Mouse (Mus musculus): ENCODE results near the gene Map3k6. TPM values are rescaled to one million over a fixed set of nuclear protein-coding genes. Genes with fewer than 3 reads are reported as not detected.

The Map3k6 gene
- polyA plus RNA-seq, 1 experiment: 4.0 TPM

GRCm38 (mm10) chr4:133204379-133204778 is 36.2 kb upstream of the Map3k6 start:
- 85% methylated on average over 7 of the region's 7 CpGs for WGBS
- no peak for DNase-seq (ENCODE audit: low read depth in 1 of 2, low spot score in 2 of 2)
- H3K27ac ChIP-seq (ENCODE audit: insufficient read depth, low read length): no peak overlapping the region
- H3K4me3 ChIP-seq (ENCODE audit: extremely low read depth, insufficient read depth, insufficient read length): no peak overlapping the region
- no peaks in the 10 kb centered on the region for H3K27me3 ChIP-seq (ENCODE audit: control insufficient read depth, insufficient read depth, low read length)
- no peaks in the 10 kb centered on the region for H3K36me3 ChIP-seq (ENCODE audit: control insufficient read depth, insufficient read depth, low read length)
- H3K4me1 ChIP-seq (ENCODE audit: control insufficient read depth, insufficient read depth, insufficient read length): no peaks in the 10 kb centered on the region
- TF ChIP-seq POLR2A (IDR thresholded peaks at IDR 0.05; ENCODE audit: low read depth, low read length) (no peak), CTCF (IDR thresholded peaks at IDR 0.05; ENCODE audit: extremely low read depth, insufficient read depth, insufficient read length, insufficient replicate concordance) (no peak)

- Histone ChIP-seq H3K27me3 (ENCODE audit: control insufficient read depth, insufficient read depth, low read length) (peaks cover 6% of the 10 kb centered on the region), H3K27ac (ENCODE audit: insufficient read depth, low read length) (no peak overlapping the region), H3K4me3 (ENCODE audit: extremely low read depth, insufficient read depth, insufficient read length) (no peak overlapping the region), H3K4me1 (ENCODE audit: control insufficient read depth, insufficient read depth, insufficient read length) (0 out of 2 replicates have a peak, but pooled peaks cover 4% of the 10 kb centered on the region), H3K36me3 (ENCODE audit: control insufficient read depth, insufficient read depth, low read length) (no peaks in the 10 kb centered on the region)
- peak in 1 of 2 experiments; percentile 46 for DNase-seq (ENCODE audit: low read depth in 1 of 2, low spot score in 2 of 2)
- WGBS: 4% methylated on average over 11 of the region's 11 CpGs
- TF ChIP-seq CTCF (IDR thresholded peaks at IDR 0.05; ENCODE audit: extremely low read depth, insufficient read depth, insufficient read length, insufficient replicate concordance) (peak; percentile 95), POLR2A (IDR thresholded peaks at IDR 0.05; ENCODE audit: low read depth, low read length) (no peak)
These were observed 31.3 kb upstream of the Map3k6 start for GRCm38 (mm10) chr4:133209366-133209765.

GRCm38 (mm10) chr4:133210023-133210787 is 30.4 kb upstream of the Map3k6 start:
- Histone ChIP-seq H3K4me1 (ENCODE audit: control insufficient read depth, insufficient read depth, insufficient read length) (0 out of 2 replicates have a peak, but pooled peaks cover 4% of the 10 kb centered on the region), H3K27ac (ENCODE audit: insufficient read depth, low read length) (no peak overlapping the region), H3K4me3 (ENCODE audit: extremely low read depth, insufficient read depth, insufficient read length) (no peak overlapping the region), H3K27me3 (ENCODE audit: control insufficient read depth, insufficient read depth, low read length) (peaks cover 6% of the 10 kb centered on the region), H3K36me3 (ENCODE audit: control insufficient read depth, insufficient read depth, low read length) (no peaks in the 10 kb centered on the region)
- TF ChIP-seq CTCF (IDR thresholded peaks at IDR 0.05; ENCODE audit: extremely low read depth, insufficient read depth, insufficient read length, insufficient replicate concordance) (no peak), POLR2A (IDR thresholded peaks at IDR 0.05; ENCODE audit: low read depth, low read length) (no peak)
- no peak for DNase-seq (ENCODE audit: low read depth in 1 of 2, low spot score in 2 of 2)
- WGBS: 91% methylated on average over 24 of the region's 24 CpGs

GRCm38 (mm10) chr4:133210788-133211390 is 29.7 kb upstream of the Map3k6 start:
- no peak for TF ChIP-seq POLR2A (IDR thresholded peaks at IDR 0.05; ENCODE audit: low read depth, low read length)
- TF ChIP-seq CTCF (IDR thresholded peaks at IDR 0.05; ENCODE audit: extremely low read depth, insufficient read depth, insufficient read length, insufficient replicate concordance): no peak
- Histone ChIP-seq H3K4me1 (ENCODE audit: control insufficient read depth, insufficient read depth, insufficient read length) (0 out of 2 replicates have a peak, but pooled peaks cover 4% of the 10 kb centered on the region), H3K4me3 (ENCODE audit: extremely low read depth, insufficient read depth, insufficient read length) (no peak overlapping the region), H3K36me3 (ENCODE audit: control insufficient read depth, insufficient read depth, low read length) (no peaks in the 10 kb centered on the region), H3K27me3 (ENCODE audit: control insufficient read depth, insufficient read depth, low read length) (peaks cover 6% of the 10 kb centered on the region), H3K27ac (ENCODE audit: insufficient read depth, low read length) (no peak overlapping the region)
- no peak for DNase-seq (ENCODE audit: low read depth in 1 of 2, low spot score in 2 of 2)
- WGBS: 94% methylated on average over 19 of the region's 19 CpGs

GRCm38 (mm10) chr4:133211751-133212561 is 28.7 kb upstream of the Map3k6 start, which contains the start of the genes Cd164l2 and Gpr3:
Cd164l2 (plus strand) TSS chr4:133212131.
Gpr3 (minus strand) TSS chr4:133212536.
- TF ChIP-seq POLR2A (IDR thresholded peaks at IDR 0.05; ENCODE audit: low read depth, low read length): no peak
- no peak for TF ChIP-seq CTCF (IDR thresholded peaks at IDR 0.05; ENCODE audit: extremely low read depth, insufficient read depth, insufficient read length, insufficient replicate concordance)
- no peaks in the 10 kb centered on the region for H3K36me3 ChIP-seq (ENCODE audit: control insufficient read depth, insufficient read depth, low read length)
- 7% methylated on average over 52 of the region's 52 CpGs for WGBS
- peak within 1 kb of the TSS; percentile 46 for H3K4me3 ChIP-seq (ENCODE audit: extremely low read depth, insufficient read depth, insufficient read length)
- H3K27ac ChIP-seq (ENCODE audit: insufficient read depth, low read length): no peak within 1 kb of the TSS
- 0 out of 2 replicates have a peak, but pooled peaks cover 4% of the 10 kb centered on the region for H3K4me1 ChIP-seq (ENCODE audit: control insufficient read depth, insufficient read depth, insufficient read length)
- peaks cover 6% of the 10 kb centered on the region for H3K27me3 ChIP-seq (ENCODE audit: control insufficient read depth, insufficient read depth, low read length)
- no peak for DNase-seq (ENCODE audit: low read depth in 1 of 2, low spot score in 2 of 2)

- Histone ChIP-seq H3K27ac (ENCODE audit: insufficient read depth, low read length) (no peak overlapping the region), H3K27me3 (ENCODE audit: control insufficient read depth, insufficient read depth, low read length) (peaks cover 6% of the 10 kb centered on the region), H3K4me1 (ENCODE audit: control insufficient read depth, insufficient read depth, insufficient read length) (0 out of 2 replicates have a peak, but pooled peaks cover 4% of the 10 kb centered on the region), H3K4me3 (ENCODE audit: extremely low read depth, insufficient read depth, insufficient read length) (peak overlapping the region; percentile 46), H3K36me3 (ENCODE audit: control insufficient read depth, insufficient read depth, low read length) (no peaks in the 10 kb centered on the region)
- no peak for TF ChIP-seq CTCF (IDR thresholded peaks at IDR 0.05; ENCODE audit: extremely low read depth, insufficient read depth, insufficient read length, insufficient replicate concordance)
- TF ChIP-seq POLR2A (IDR thresholded peaks at IDR 0.05; ENCODE audit: low read depth, low read length): no peak
- WGBS: 3% methylated on average over 44 of the region's 44 CpGs
- DNase-seq (ENCODE audit: low read depth in 1 of 2, low spot score in 2 of 2): peak in 1 of 2 experiments; percentile 74
These were observed 27.9 kb upstream of the Map3k6 start for GRCm38 (mm10) chr4:133212562-133213267.

All from spleen, adult 2 months (tissue).